Mouse (Mus musculus) liver, adult 2 months (tissue): ENCODE results near the gene Nhsl1.
A peak's percentile ranks its signal among the peaks of the same experiment; 100 is the strongest.

Experiments used
- CTCF ChIP-seq: fragments of 200-500 bp; IDR thresholded peaks from 2 replicates; pipeline ENCODE4 v1.5.1; 2011; ENCODE audit warnings: low read depth, low read length, control low read depth
- POLR2A ChIP-seq: fragments of 200-500 bp; IDR thresholded peaks from 2 replicates; pipeline ENCODE4 v1.6.1; 2011; ENCODE audit warnings: low read length, control low read depth; ENCODE audit not compliant: insufficient read depth; ENCODE audit errors: extremely low read depth

DNA sequence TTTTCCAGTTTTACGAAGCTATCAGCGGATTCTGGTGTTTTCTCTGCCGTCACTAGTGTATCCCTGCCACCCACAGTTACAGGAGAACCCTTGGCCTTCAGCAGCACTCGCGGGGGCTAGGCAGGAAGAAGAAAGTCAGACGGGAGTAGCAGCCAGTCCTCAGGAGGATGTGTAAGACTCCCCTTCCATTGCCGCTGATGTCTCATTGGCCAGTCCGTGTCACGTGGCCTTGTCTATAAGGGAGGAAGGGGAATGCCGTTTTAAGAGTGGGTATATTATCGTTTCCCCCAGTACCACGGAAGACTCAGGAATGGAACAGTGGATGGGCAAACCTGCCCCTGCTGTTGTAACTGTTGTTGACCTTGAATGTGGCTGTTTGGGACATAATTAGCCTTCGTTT is 53.1 kb downstream of the Nhsl1 start:
- TF ChIP-seq CTCF (no peak), POLR2A (0 out of 2 replicates have a peak, but pooled peaks have one; percentile 24)
